Mouse (Mus musculus) heart, adult 2 months (tissue): ENCODE results near the gene Gm20388.

Experiments used
- CTCF ChIP-seq: fragments of 200-600 bp; IDR thresholded peaks from 2 replicates; pipeline ENCODE4 v1.8.1; 2022; ENCODE audit warnings: antibody characterized with exemption, mild to moderate bottlenecking, moderate library complexity
- EP300 ChIP-seq: fragments of 200-500 bp; IDR thresholded peaks from 2 replicates; pipeline ENCODE4 v1.6.1; 2011; ENCODE audit warnings: low read depth, low read length, control low read depth; ENCODE audit not compliant: insufficient read depth
- POLR2A ChIP-seq: fragments of 200-500 bp; IDR thresholded peaks from 2 replicates; pipeline ENCODE4 v1.6.1; 2011; ENCODE audit warnings: mild to moderate bottlenecking, low read depth, low read length, control low read depth; ENCODE audit not compliant: insufficient read depth

DNA sequence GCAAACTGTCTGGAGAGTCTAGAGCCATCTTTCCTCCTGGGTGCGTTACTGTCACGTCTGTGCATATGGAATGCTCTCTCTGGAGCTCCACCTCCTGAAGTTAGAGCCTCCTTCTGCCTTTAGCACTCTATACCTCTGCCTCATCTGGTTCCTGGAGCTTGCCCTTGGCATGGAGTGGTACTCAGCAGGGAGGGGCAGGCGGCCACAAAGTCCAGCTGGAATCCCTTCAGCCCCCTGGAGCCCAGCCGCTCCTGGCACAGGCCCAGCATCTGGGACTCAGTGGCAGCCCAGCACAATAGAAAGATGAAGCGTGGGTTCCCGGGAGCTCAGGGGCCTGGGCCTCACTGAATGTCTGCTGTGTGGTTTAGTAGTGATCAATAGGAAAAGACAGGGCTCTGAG lies 549.7 kb downstream of the Gm20388 start:
- no peak for TF ChIP-seq POLR2A
- TF ChIP-seq CTCF: no peak
- TF ChIP-seq EP300: no peak
